Mouse (Mus musculus) left cerebral cortex, adult 9 months (tissue): ENCODE data around the gene Aif1.
A peak's percentile ranks its signal among the peaks of the same experiment; 100 is the strongest.

Experiments
- DNase-seq, 2 experiments: peaks; one replicate each; pipeline ENCODE4 v3.0.0; 2022; ENCODE audit warnings: low spot score in 2 of 2

Aif1 gene

GRCm38 (mm10) chr17:35175968-35176367 is at the start of gene Aif1:
Gene Aif1 (minus strand): TSS chr17:35176068.
- no peak for DNase-seq

DNA sequence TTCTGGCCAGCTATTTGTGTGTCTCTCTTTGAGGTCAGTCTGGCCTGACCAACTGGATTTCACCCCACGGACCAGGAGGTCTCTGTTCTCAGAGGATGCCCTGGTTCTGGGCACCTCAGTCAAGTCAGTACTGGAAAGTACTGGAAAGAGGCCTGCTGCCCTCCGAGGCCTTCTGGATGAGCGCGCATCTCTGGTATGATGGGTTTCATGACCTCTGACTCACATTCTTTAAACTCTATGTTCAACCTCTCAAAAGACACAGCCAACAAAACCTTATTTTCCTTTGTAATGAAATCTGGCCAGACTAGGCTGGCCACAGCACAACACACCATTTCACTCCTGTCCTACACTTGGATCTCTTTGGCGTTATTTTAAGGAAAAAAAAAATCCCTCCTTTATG is 49.6 kb upstream of the Aif1 start:
- DNase-seq: no peak

DNA sequence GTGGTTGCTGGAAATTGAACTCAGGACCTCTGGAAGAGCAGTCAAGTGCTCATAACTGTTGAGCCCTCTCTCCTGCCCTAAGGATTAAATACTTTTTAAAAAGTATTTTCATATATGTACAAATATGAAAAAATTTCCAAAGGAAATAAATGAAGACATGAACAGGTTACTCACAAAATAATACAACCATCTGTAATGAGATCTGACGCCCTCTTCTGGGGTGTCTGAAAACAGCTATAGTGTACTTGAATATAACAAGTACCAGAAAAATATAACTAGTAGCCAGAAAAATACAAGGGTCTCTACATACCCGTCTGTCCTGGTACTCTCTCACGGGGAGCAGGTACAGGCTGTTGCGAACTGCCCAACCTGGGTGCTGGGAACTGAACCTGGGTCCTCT is 48.8 kb upstream of the Aif1 start:
- DNase-seq: no peak

- DNase-seq: no peak
Measured at GRCm38 (mm10) chr17:35222299-35222698, 46.4 kb upstream of the Aif1 start.

DNA sequence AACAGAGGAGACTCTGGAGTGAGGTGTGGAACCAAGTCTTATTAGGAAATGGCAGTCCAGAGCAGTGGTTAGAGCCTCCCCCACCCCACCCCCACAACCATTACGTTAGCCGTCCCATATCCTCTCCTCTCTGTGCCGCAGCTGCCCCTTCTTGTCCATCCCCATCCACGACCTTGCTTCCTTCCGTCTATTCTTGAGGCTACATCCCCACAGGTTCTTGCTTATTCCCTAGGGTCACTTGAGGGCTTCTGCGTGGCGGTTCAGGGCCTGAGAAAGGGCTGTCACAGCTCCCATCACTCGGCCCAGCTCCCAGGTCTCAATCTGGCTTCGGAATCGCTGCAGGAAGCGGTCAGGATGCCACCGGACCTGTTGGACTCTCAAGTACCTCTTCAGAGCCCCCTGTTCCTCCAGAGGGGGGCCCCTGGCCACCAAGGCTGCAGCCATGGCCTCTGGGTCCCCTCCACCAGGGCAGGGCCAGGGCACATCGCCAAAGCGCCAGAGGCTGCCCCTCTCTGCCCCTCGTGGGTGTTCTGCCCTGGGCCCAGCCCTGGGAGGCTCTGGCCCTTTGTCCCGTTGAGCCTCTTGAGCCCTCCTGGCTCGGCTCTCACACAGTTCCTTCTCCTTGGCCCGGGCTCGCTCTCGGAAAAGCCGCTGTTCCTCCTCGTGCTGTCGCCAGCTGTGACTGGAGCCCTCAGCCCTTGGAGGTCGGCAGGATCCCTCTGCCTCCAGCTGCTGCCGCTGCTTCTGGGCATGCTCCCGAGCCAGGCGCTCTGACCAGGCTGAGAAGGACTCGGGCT is 44.5 kb upstream of the Aif1 start, which contains the start of gene Gm16181:
TSS of gene Gm16181 (plus strand) at position 679 of the 797 bp plus-strand sequence.
- no peak for DNase-seq

DNA sequence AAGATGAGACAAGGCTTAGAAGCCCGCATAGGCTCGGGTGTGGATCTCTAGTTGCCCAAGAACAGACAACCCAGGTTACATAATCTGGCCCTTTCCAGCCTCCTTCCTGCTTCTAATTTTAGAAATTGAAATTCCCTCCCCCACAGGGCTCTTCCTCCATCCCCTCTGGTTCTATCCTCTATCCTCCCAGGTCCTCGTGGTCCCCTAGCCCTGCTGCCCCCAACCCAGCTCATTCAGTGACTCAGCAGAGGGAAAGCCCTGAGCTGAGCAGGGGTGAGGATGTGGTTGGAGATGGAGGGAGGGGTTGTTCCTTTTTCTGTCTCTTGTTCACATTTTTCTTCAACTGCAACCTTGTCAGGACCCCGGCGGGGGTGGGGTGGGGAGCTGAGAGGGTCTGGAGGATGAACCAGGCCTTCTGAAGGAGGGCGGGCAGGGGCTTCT is 43.8 kb upstream of the Aif1 start:
- no peak for DNase-seq

GRCm38 (mm10) chr17:35218516-35219193 is 42.8 kb upstream of the Aif1 start:
- DNase-seq: no peak

GRCm38 (mm10) chr17:35213071-35213470 is 37.2 kb upstream of the Aif1 start:
- no peak for DNase-seq

- DNase-seq: no peak
Measured at GRCm38 (mm10) chr17:35210593-35210992, 34.7 kb upstream of the Aif1 start.

DNA sequence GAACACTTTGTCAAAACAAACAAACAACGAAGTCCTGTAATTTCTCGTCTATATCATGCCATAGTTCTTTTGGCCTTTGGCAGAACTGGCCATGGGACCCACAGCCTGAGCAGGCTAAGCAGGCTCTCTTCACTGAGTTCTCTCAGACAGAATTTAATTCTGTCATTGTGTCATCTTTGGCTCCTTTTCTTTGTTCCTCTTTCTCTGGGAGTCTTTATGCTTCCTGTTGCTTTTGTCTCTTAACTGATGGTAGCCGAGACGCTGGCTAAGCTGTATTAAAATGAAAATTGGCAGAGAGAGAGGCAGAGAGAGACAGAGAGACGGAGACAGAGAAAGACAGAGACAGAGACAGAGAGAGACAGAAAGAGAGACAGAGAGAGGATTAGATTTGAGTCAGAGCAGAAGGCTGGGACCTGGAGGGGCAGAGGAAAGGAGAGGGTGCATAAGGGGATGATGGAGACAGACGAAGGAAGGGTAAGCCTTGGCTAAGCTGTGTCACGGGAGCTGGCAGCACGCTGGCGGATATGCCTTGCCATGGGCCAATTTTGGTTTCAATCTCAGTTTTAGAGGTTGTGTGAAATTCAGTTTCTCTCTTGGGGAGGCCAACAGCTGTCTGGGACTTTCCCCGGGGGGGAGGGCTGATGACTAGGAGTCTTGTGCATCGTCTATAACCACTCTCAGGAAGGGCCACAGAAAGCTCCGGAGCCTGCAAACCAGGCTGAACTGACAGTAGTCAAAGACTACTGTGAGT is 34.1 kb upstream of the Aif1 start:
- DNase-seq: no peak

- no peak for DNase-seq
Measured at GRCm38 (mm10) chr17:35205380-35205769, 29.5 kb upstream of the Aif1 start.

DNA sequence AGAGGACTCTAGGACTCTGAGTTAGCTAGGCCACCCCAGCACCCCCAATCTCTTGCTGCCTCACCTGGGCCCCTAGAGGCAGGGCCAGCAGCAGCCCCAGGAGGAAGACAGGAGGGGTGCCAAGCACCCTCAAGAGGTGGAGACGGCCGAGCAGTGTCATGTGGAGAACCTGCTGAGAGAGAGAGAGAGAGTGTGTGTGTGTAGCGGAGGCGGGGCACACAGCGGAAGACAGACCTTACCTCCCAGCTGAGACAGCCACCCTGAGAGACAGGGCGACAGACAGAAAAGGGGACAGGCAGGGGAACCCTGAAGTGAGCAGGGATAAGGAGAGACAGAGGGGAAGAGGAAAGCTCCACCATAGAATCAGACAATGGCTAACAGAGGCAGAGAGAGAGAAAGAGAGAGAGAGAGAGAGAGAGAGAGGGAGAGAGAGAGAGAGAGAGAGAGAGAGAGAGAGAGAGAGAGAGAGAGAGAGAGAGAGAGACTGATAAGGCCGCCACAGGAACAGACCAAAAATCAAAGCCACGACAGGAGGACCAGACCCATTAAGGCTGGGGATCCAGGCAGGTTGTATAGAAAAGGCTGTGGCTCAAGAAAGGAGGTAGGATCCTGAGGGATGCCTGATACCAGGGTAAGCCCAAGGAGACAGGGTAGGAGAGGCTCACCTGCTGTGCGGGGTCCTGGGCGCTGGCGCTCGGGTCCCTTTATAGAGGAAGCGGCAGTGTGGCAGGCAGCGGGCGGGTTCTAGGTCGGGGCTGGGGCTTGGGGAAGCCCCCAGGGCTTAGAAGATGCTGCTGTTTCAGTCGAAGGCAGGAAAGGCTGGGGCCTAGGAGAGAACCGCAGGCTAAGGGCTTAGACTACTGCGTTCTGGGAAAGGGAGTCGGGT is 28.9 kb upstream of the Aif1 start, which contains the start of gene Lta:
TSS of gene Lta (minus strand) at position 858 of the 886 bp plus-strand sequence.
- no peak for DNase-seq

DNA sequence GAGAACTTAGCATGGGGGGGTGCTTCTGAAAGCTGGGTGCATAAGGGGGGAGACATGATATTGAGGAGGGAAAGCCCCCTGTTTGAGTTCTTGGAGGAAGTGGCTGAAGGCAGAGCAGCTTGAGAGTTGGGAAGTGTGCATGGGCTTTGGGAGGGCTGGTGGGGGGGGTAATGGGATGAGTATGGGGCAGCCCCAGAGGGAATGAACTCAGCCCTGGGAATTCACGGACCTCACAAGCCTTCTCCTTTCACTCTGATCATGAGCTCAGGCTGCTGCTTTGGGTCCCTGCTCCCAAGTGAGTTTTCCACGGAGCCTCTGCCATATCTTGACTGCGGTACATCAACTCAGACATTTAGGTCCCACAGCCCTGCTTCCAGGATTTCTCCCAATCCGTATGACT is 26.6 kb upstream of the Aif1 start:
- no peak for DNase-seq

DNA sequence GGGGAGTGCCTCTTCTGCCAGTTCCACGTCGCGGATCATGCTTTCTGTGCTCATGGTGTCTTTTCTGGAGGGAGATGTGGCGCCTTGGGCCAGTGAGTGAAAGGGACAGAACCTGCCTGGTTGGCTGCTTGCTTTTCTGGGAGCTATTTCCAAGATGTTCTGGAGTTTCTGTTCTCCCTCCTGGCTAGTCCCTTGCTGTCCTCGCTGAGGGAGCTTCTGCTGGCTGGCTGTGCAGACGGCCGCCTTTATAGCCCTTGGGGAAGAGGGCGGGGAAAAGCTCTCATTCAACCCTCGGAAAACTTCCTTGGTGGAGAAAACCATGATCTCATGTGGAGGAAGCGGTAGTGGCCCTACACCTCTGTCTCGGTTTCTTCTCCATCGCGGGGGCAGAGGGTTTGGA is 25.9 kb upstream of the Aif1 start, which contains the start of gene Tnf:
TSS of gene Tnf (minus strand) at position 221 of the 400 bp plus-strand sequence.
- peak in 1 of 2 experiments; percentile 21 for DNase-seq

DNA sequence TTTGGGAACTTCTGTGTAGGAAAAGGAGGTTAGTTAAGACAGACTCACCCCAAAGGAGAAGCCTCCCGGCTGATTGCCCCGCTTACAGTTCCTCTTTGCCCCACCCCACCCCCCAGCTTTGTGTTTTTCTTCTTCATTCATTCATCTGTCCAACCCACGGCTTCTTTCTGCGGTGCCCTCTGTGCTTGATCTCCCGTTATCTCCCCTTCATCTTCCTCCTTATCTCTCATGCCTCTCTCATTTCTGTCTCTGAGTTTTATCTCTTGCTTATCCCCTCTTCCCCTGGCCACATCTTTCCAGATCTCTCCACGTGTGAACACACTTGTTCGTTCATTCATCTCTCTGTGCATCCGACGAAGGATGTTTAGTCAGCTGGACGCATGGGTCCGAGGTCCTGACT is 25.3 kb upstream of the Aif1 start:
- DNase-seq: no peak

GRCm38 (mm10) chr17:35200398-35200797 is 24.5 kb upstream of the Aif1 start:
- no peak for DNase-seq

DNA sequence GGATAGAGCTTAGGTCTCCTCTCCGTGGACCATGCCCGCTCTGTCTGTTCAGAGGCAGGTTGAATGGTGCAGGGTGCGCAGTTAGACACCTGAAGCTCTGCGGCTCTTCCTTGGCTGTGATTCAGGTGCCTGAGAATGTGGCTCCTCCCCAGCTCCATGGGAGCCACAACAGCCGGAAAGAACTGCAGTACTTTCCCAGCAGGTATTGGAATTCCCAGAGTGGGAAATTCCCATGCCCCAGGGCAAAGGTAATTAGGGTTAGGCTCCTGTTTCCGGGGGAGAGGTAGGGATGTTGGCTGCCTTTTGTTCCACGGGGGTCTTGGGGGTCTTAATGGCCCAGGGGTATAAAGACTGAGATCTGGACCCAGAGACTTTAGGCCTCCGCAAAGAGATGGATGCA is 23.1 kb upstream of the Aif1 start:
- no peak for DNase-seq

GRCm38 (mm10) chr17:35198029-35198428 is 22.2 kb upstream of the Aif1 start:
- no peak for DNase-seq

GRCm38 (mm10) chr17:35197126-35197525 is 21.3 kb upstream of the Aif1 start:
- no peak for DNase-seq

DNA sequence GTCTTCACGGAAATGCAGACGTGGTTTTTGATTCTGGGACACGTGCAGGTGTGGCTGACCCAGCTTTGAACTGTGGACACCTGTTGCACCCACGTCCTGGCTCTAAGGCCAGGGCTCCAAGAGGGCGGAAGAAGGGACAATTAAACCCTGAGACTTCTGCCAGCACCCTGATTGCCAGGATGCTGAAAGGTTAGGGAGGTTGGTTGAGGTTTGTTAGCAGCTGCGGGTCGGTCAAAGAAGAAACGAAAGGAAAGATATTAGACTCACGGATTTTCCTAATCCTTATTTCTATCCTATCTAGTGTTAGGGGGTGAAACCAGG is 20.4 kb upstream of the Aif1 start:
- DNase-seq: no peak

DNA sequence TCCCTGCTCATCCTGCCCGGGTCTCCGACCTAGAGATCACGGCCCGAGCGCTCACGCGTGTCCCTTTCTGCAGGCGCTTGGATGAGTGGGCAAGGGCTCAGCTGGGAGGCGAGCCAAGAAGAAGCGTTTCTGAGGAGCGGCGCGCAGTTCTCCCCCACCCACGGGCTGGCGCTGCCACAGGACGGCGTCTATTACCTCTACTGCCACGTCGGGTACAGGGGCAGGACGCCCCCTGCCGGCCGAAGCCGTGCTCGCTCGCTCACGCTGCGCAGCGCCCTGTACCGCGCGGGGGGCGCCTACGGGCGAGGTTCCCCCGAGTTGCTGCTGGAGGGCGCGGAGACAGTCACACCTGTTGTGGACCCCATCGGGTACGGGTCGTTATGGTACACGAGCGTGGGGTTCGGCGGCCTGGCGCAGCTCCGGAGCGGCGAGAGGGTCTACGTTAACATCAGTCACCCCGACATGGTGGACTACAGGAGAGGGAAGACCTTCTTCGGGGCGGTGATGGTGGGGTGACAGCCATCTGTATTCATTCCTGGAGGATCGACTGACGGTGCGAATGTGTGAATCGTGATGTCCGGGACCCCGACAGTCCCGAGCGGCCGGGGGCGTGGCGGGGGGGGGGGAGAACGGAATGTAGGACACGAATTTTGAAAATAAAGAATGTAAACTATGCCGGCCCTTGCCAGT is 19.9 kb upstream of the Aif1 start:
- DNase-seq: peak in 1 of 2 experiments; percentile 82
